Mouse (Mus musculus): ENCODE results near the gene Ushbp1. TPM values are rescaled to one million over a fixed set of nuclear protein-coding genes. Genes with fewer than 3 reads are reported as not detected.
"Not testable (repeated sequence)": the region's sequence is repeated elsewhere in the genome, so short reads cannot be mapped to it uniquely, and the experiment has no call there.

The Ushbp1 gene
- polyA plus RNA-seq (2015; fragmentation: Nextera tagmentation; extraction: Ambion mirVana): 4.6 and 5.6 TPM in 2 replicates

- 74% methylated on average over 9 of the region's 9 CpGs for WGBS (ENCODE audit: insufficient replicate concordance)
- peak within 1 kb of the TSS; percentile 98 for H3K4me3 ChIP-seq (ENCODE audit: low read depth, low read length)
- peaks cover 15% of the 10 kb centered on the region for H3K36me3 ChIP-seq (replicated peaks; ENCODE audit: insufficient read depth, low read length)
- ATAC-seq (no peak), DNase-seq (no peak)
- peak within 1 kb of the TSS; percentile 41 for H3K27ac ChIP-seq (ENCODE audit: low read depth)
- H3K4me2 ChIP-seq (ENCODE audit: low read depth, low read length): peak within 1 kb of the TSS; percentile 97
- no peaks in the 10 kb centered on the region for H3K9me3 ChIP-seq (ENCODE audit: low read length)
- peaks cover 12% of the 10 kb centered on the region for H3K4me1 ChIP-seq (ENCODE audit: insufficient read depth)
- TF ChIP-seq EP300 (IDR thresholded peaks at IDR 0.05; ENCODE audit: low read depth) (no peak; the same call in 1 of the 2 replicates), CTCF (IDR thresholded peaks at IDR 0.05; ENCODE audit: low read depth) (no peak)
- no peaks in the 10 kb centered on the region for H3K27me3 ChIP-seq (ENCODE audit: insufficient read depth, low read length)
- H3K9ac ChIP-seq (replicated peaks): no peak within 1 kb of the TSS
Observed at GRCm38 (mm10) chr8:71395629-71396028, at the start of gene Ushbp1. TSS of gene Ushbp1 (minus strand) at chr8:71395802.

GRCm38 (mm10) chr8:71445096-71445495, 49.5 kb upstream of the Ushbp1 start:
- 66% methylated on average over 7 of the region's 7 CpGs for WGBS (ENCODE audit: insufficient replicate concordance)
- no peak overlapping the region for H3K27ac ChIP-seq (ENCODE audit: low read depth)
- no peak overlapping the region for H3K9ac ChIP-seq (replicated peaks)
- 0 out of 2 replicates have a peak, but pooled peaks cover 4% of the 10 kb centered on the region for H3K27me3 ChIP-seq (ENCODE audit: insufficient read depth, low read length)
- no peak for TF ChIP-seq EP300 (IDR thresholded peaks at IDR 0.05; ENCODE audit: low read depth)
- TF ChIP-seq CTCF (IDR thresholded peaks at IDR 0.05; ENCODE audit: low read depth): no peak
- H3K36me3 ChIP-seq (replicated peaks; ENCODE audit: insufficient read depth, low read length): no peaks in the 10 kb centered on the region
- no peak overlapping the region for H3K4me3 ChIP-seq (ENCODE audit: low read depth, low read length)
- H3K4me2 ChIP-seq (ENCODE audit: low read depth, low read length): no peak overlapping the region
- no peaks in the 10 kb centered on the region for H3K4me1 ChIP-seq (ENCODE audit: insufficient read depth)
- DNase-seq (no peak), ATAC-seq (no peak)
- H3K9me3 ChIP-seq (ENCODE audit: low read length): no peaks in the 10 kb centered on the region

GRCm38 (mm10) chr8:71441404-71441803, 45.8 kb upstream of the Ushbp1 start:
- Histone ChIP-seq H3K27me3 (ENCODE audit: insufficient read depth, low read length) (0 out of 2 replicates have a peak, but pooled peaks cover 4% of the 10 kb centered on the region), H3K27ac (ENCODE audit: low read depth) (no peak overlapping the region), H3K4me3 (ENCODE audit: low read depth, low read length) (no peak overlapping the region), H3K4me1 (ENCODE audit: insufficient read depth) (no peaks in the 10 kb centered on the region), H3K9me3 (ENCODE audit: low read length) (no peaks in the 10 kb centered on the region), H3K4me2 (ENCODE audit: low read depth, low read length) (no peak overlapping the region), H3K36me3 (replicated peaks; ENCODE audit: insufficient read depth, low read length) (no peaks in the 10 kb centered on the region), H3K9ac (replicated peaks) (no peak overlapping the region)
- DNase-seq: peak; percentile 55
- no peak for ATAC-seq
- under 1% methylated on average over 7 of the region's 7 CpGs for WGBS (ENCODE audit: insufficient replicate concordance)
- TF ChIP-seq EP300 (IDR thresholded peaks at IDR 0.05; ENCODE audit: low read depth): no peak
- peak; percentile 89 for TF ChIP-seq CTCF (IDR thresholded peaks at IDR 0.05; ENCODE audit: low read depth)

GRCm38 (mm10) chr8:71437041-71437440, 41.4 kb upstream of the Ushbp1 start:
- DNase-seq: no peak
- Histone ChIP-seq H3K4me2 (ENCODE audit: low read depth, low read length) (no peak overlapping the region), H3K27me3 (ENCODE audit: insufficient read depth, low read length) (0 out of 2 replicates have a peak, but pooled peaks cover 2% of the 10 kb centered on the region), H3K9ac (replicated peaks) (no peak overlapping the region), H3K4me3 (ENCODE audit: low read depth, low read length) (no peak overlapping the region), H3K27ac (ENCODE audit: low read depth) (no peak overlapping the region), H3K4me1 (ENCODE audit: insufficient read depth) (no peaks in the 10 kb centered on the region), H3K9me3 (ENCODE audit: low read length) (no peaks in the 10 kb centered on the region), H3K36me3 (replicated peaks; ENCODE audit: insufficient read depth, low read length) (no peaks in the 10 kb centered on the region)
- ATAC-seq: no peak
- no peak for TF ChIP-seq CTCF (IDR thresholded peaks at IDR 0.05; ENCODE audit: low read depth)
- no peak for TF ChIP-seq EP300 (IDR thresholded peaks at IDR 0.05; ENCODE audit: low read depth)
- WGBS (ENCODE audit: insufficient replicate concordance): 49% methylated on average over 3 of the region's 3 CpGs

- H3K36me3 ChIP-seq (replicated peaks; ENCODE audit: insufficient read depth, low read length); H3K4me2 ChIP-seq (ENCODE audit: low read depth, low read length); H3K9me3 ChIP-seq (ENCODE audit: low read length); H3K4me3 ChIP-seq (ENCODE audit: low read depth, low read length); ATAC-seq; H3K27ac ChIP-seq (ENCODE audit: low read depth); H3K4me1 ChIP-seq (ENCODE audit: insufficient read depth); H3K9ac ChIP-seq (replicated peaks); DNase-seq; H3K27me3 ChIP-seq (ENCODE audit: insufficient read depth, low read length): not testable (repeated sequence)
- WGBS (ENCODE audit: insufficient replicate concordance): 72% methylated on average over 1 of the region's 1 CpGs
Observed at GRCm38 (mm10) chr8:71432935-71433334, 37.3 kb upstream of the Ushbp1 start.

- DNase-seq (no peak), ATAC-seq (no peak)
- H3K4me2 ChIP-seq (ENCODE audit: low read depth, low read length): no peak overlapping the region
- H3K4me3 ChIP-seq (ENCODE audit: low read depth, low read length): no peak overlapping the region
- no peak overlapping the region for H3K9ac ChIP-seq (replicated peaks)
- no peaks in the 10 kb centered on the region for H3K4me1 ChIP-seq (ENCODE audit: insufficient read depth)
- H3K27me3 ChIP-seq (ENCODE audit: insufficient read depth, low read length): no peaks in the 10 kb centered on the region
- no peaks in the 10 kb centered on the region for H3K9me3 ChIP-seq (ENCODE audit: low read length)
- TF ChIP-seq CTCF (IDR thresholded peaks at IDR 0.05; ENCODE audit: low read depth) (no peak), EP300 (IDR thresholded peaks at IDR 0.05; ENCODE audit: low read depth) (no peak)
- H3K27ac ChIP-seq (ENCODE audit: low read depth): no peak overlapping the region
- no peaks in the 10 kb centered on the region for H3K36me3 ChIP-seq (replicated peaks; ENCODE audit: insufficient read depth, low read length)
Observed at GRCm38 (mm10) chr8:71422121-71422520, 26.5 kb upstream of the Ushbp1 start.

Measured in liver, postnatal 0 days (tissue).